Mouse (Mus musculus): ENCODE results near the gene Irf9.

DNA sequence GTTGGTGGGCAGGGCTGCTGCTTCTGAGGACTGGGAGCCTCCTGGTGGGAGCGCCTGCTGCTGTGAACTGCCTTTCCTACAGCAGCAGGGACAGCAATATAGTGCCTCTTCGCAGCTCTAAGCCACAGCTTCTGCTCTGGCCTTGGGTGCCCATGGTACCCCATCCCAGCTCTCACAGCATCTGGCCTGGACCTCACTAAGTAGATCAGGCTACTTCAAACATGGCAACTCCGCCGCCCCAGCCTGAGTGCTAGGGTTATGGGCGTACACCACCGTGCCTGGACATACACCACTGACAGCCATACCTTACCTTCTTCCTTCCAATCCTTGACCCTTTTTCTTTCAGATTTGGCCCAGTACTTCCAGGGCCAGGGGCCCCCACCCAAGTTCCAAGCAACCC lies 5.0 kb downstream of the Irf9 start:
- TF ChIP-seq CTCF (IDR thresholded peaks at IDR 0.05; ENCODE audit: low read depth, low read length) (no peak), POLR2AphosphoS5 (IDR thresholded peaks at IDR 0.05; ENCODE audit: insufficient replicate concordance, low read depth, low read length) (no peak), TAL1 (conservative IDR thresholded peaks at IDR 0.05; ENCODE audit: low read depth, low read length) (no peak), GATA1 (IDR thresholded peaks at IDR 0.05; ENCODE audit: borderline replicate concordance, low read length) (no peak), GATA2 (IDR thresholded peaks at IDR 0.05; ENCODE audit: borderline replicate concordance, low read depth, low read length) (no peak)

All from G1E (cell line).